Mouse (Mus musculus): ENCODE measurements around the gene Khdrbs2.
"Not testable (repeated sequence)": the region's sequence is repeated elsewhere in the genome, so short reads cannot be mapped to it uniquely, and the experiment has no call there.

Khdrbs2 gene

DNA sequence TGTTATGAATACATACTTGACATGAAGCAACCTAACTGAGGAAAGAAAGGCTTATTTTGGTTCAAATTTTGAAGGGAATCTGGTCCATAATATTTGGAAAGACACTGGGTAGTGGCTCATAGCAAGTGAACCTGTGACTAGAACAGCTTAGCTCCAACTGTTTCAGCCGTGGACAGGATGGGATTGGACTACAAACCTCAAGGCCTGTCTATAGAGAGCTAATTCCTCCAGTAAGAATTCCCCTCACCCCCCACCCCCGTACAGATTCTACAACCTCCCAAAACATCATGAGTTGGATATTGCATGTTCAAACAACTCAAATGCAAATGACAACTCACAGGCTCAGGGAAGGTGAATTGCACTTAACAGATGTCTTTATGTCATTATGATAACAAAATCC is 298.5 kb downstream of the Khdrbs2 start:
- DNase-seq (ENCODE audit: low spot score) = no peak

- DNase-seq (ENCODE audit: low spot score) = no peak
Observed at GRCm38 (mm10) chr1:32471502-32472214, 299.1 kb downstream of the Khdrbs2 start.

- DNase-seq (ENCODE audit: low spot score) = no peak
Observed at GRCm38 (mm10) chr1:32487944-32488343, 315.4 kb downstream of the Khdrbs2 start.

DNA sequence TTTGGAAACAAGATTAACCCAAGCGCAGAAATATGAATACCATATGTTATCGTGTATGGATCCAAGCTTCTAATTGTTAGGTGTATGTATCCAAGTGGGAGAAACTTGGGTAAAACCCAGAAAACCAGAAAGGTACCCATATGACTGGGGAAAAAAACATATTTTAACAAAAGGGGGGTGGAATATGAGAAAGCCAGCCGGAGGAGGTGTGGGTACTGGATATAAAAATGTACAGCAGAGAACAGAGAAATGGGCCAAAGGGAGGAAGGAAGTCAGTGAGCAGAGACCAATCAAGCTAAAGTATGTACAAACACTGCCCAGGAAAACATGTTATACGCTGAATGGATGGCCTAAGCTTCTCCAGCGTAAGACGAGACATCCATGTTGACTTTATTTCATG is 330.9 kb downstream of the Khdrbs2 start:
- DNase-seq (ENCODE audit: low spot score) = no peak

- DNase-seq (ENCODE audit: low spot score) = not testable (repeated sequence)
Observed at GRCm38 (mm10) chr1:32547194-32547593, 374.7 kb downstream of the Khdrbs2 start, which contains the start of gene Gm5415. TSS of gene Gm5415 (minus strand) at chr1:32547294.

DNA sequence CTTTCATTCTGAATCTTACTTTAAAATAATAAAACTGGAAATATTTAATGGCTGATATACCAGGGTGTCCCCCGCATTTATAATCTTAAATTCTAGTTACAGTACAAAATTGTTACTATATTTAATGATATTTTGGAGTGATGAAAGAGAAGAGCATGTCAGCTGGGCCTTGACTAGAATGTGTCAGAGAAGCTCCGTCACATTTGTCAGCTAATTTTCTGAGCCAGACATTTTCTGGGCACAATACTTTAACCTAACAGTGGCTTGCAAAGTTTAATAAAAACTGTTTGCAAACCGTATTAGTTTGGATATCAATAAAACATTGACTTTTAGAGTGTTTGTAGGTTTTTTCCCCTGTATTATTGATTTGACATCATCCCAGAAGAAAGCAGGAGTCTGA is 380.9 kb downstream of the Khdrbs2 start:
- no peak for DNase-seq (ENCODE audit: low spot score)

DNA sequence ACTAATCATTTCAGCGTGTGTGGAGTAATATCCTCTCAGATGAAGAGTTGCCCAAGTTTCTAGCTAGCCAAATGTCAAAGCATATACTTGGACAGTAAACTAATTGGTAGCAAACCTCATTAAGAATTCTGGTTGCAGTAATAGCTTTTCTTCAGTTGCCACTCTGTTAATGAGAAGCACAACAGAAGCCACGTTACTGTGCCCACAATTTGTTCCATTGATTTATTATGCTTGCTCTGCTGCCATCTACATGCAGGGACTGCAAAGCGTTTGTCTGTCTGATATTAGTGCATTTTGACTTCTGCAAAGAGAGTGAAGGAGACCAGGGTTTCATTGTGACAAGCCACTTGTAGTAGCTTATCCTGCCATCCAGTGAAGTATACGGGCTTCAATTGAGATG is 381.4 kb downstream of the Khdrbs2 start:
- no peak for DNase-seq (ENCODE audit: low spot score)

DNA sequence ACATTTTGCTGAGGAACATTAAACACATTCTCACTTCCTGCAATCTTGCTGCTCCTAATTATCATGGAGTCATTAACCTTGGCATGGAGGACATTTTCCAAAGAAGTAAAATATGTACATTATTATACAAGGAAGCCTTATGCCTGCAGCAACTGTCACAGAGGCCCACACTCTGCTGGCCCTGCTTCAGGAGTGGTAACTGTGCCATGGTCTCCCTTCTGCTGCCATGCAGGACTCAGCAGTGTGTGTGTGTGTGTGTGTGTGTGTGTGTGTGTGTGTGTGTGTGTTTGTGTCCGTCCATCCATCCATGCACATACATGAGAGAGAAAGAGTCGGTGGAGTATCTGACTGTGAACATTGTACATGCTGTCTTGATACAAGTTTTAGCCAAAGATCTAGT is 396.4 kb downstream of the Khdrbs2 start:
- no peak for DNase-seq (ENCODE audit: low spot score)

DNA sequence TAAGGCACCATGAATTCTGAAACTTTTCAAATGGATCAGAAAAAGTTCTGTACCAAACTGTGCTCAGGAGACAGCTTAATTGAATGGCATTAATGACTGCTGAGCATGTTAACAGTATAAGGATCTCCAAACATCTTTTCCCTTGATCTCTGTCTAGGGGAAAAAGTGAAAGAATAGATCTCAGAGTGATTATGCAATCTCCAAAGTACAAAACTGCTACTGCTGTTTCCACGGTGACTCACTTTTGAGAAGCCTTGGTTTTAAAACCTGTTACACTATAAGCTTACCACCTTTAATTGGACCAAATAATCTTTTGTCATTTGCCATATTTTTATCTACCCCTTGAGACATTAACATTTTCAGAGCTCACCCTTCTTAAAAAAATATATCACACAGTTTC is 453.5 kb downstream of the Khdrbs2 start:
- DNase-seq (ENCODE audit: low spot score) = no peak

- DNase-seq (ENCODE audit: low spot score) = no peak
Observed at GRCm38 (mm10) chr1:32632415-32633354, 460.2 kb downstream of the Khdrbs2 start.

- no peak for DNase-seq (ENCODE audit: low spot score)
Observed at GRCm38 (mm10) chr1:32633404-32633803, 460.9 kb downstream of the Khdrbs2 start.

DNA sequence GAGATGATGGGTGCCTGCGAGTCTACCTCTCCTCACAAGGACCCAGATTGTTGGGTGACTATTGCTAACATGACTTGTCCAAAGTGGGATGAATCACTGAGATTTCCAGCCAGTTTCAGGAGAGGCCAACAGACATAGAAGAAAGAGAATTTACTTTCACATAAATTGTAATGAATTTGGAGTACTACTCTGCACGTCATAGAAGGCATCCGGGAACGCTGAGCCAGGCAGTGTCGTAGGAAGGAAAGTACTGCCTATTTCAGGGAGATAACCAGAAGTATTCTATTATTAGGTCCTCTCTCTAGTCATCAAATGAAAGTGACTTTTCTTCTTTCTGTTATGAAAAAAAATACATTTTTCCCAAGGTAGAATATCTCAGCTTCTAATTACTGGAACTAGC is 466.6 kb downstream of the Khdrbs2 start:
- DNase-seq (ENCODE audit: low spot score) = no peak

DNA sequence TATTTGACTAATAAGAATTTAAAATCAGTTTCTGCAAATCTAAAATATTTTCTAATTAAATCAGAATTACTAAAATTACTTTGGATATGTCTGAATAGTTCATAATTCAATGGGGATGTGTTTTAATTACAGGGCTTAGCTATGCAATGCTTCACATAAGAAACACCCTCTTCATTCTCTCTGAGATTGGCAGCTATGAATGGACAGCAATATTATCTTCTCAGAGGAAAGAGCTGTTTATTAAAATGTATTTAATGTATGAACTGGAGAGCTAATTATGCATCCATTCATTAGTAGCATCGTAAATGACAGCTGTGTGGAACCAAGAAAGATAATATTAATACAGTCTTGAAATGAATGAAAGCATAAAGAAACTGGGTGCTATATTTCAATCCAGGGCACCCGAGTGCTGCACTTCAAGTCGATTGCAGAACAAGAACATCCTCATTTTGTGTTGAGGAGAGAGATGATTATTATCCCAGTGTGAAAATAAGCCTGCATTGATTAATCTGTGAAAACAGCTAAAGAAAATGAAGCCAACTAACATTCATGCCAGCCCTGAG is 477.2 kb downstream of the Khdrbs2 start:
- DNase-seq (ENCODE audit: low spot score) = no peak

GRCm38 (mm10) chr1:32693806-32694205 is 521.3 kb downstream of the Khdrbs2 start:
- no peak for DNase-seq (ENCODE audit: low spot score)

DNA sequence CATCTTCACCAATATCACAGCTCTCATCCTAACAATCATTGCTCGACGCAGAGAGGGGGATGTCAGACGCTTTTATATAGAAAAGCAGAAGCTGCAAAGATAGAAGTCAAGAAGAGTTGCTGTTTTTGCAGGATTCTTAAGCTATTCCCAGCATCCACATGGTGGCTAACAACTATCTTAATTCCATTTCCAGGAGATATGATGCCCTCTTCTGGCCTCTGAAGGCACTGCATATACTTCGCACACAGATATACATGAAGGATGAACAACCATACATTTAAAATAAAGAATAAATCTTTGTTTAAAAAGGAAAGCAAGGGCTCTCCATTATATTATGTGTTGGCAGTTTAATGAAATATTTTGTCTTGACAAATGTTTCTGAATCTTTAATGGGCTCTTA is 527.6 kb downstream of the Khdrbs2 start:
- DNase-seq (ENCODE audit: low spot score) = no peak

GRCm38 (mm10) chr1:32701267-32701666 is 528.8 kb downstream of the Khdrbs2 start:
- DNase-seq (ENCODE audit: low spot score) = no peak

Measured in urinary bladder, postnatal 10 days (tissue).